Mouse (Mus musculus) adipocyte (in vitro differentiated cells): ENCODE data around the gene Tenm2.

Experiments used
- DNase-seq: peaks from one replicate; pipeline ENCODE4 v3.0.0-alpha.2; 2016; ENCODE audit warnings: low spot score

Gene Tenm2

GRCm38 (mm10) chr11:37235914-37236600 lies at the start of gene Tenm2:
Gene Tenm2 (minus strand): TSS chr11:37235964.
- no peak for DNase-seq

DNA sequence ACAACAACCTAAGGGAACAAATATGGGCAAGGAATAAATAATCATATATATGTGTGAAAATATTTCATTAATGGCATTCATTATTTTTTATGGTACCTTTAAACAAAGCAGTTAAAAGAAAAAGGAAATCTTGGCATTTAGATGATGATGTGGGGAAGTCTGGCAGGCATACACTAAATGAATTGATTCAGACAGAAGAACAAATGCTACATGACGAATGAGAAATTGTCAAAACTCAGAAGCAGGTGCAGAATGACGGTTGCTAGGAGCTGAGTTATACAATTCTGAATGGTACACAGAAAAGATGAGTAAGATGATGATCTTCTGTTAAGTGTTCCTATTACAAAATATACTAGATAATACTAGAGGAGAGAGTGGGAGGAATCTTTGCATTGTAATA lies 49.4 kb upstream of the Tenm2 start:
- DNase-seq = no peak

DNA sequence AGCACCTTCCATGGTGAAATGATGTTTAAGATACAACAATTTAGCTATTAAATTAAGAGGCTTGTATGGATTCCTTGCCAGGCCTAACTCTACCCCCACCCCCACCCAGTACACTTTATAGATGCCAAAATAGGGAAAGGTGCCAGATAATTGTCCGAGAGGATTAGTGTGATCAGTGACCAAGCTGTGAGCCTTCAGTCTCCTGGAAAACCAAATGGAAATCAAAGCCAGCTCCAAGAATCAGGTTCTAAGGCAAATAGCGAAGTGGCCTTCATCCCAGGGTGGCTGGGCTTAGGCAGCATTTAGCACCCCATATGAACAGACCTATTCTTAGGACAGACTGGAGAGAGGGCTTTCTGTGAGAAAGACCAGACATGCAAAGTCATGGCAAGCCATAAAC lies 13.0 kb upstream of the Tenm2 start:
- no peak for DNase-seq

DNA sequence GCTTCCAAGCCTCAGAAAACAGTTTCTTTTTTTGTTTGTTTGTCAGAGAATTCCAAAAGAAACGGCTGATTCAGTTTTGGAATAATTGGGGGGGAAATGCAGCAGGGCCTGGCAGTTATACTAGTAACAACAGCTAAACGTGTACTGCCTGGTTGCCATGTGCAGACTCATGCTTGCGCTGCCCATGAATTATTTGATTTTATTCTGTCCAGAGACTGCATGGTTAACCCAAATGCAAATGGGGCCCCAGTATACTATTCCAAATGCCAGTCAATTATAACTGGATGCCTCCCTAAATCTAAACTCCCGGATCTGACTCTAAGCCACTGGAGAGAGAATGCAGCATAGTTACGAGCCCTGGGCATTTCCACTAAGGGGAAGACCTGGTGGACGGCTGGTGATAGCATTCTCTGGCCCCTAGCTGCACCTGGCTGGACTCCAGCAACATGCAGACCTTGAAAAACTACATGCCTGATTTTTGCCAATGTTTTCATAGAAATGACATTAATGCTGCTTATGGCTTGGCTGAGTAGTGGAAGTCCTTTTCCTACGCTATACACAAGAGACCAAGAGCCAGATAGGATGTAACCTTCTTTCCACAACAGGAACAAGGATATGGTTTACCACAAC lies 1.4 kb upstream of the Tenm2 start:
- no peak for DNase-seq

DNA sequence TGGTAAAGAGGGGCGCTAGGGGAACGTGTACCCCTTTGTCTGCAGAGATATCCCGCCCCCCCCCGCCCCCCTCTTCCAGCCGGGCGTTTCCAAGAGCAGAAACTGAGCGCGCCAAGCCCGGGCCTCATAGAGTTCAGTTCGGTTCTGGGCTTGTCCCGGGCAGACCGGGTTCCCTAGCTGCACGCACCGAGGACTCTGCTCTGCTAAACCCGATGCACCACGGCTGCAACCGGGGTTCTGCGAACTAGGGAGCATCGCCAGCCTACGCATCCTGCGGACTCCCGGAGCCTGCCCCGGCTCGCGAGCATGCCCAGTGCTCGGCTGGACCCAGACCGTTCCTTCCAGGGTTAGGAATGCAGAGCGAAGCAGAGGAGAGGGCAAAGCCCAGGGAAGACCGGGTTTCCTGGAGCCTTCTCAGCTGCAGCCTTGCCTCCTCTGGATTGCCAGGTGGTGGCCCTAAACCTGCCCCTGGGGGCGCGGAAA lies 878 bp upstream of the Tenm2 start:
- DNase-seq = no peak

DNA sequence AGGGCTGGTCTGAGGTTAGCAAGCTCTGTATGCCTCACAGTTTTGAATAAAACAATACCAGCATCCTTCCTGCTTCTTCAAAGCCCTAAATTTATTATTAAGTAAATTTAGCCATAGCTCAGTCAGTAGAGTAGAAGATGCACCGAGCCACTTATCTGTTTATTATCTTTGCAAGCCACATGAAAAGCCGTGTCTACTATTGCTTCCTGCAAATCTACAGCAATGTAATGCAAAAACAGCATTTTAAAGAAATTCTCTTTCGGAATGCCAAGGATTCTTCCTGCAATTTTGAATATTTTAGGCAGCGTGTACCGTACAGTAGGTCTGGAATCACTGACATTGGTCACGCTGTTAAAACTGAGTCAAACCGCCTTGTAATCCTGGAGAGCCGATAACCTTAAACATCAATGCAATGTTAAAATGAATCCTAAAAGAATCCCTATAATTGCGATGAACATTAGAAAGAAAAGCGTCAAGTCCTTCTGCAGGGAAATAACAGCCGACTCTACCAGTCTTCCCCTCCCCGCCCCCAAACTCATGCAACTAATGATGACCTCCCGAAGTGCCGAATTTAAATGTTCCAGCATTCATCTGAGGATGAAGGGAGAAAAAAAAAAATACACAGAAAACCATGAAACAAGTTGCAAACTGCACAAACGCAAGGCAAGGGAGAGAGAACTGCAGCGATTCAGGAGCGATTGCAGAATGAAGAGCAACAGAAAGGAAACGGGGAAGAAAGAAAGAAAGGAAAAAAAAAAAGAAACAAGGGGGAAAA lies 556 bp downstream of the Tenm2 start:
- DNase-seq = no peak

- no peak for DNase-seq
Observed at GRCm38 (mm10) chr11:37227404-37227803, 8.4 kb downstream of the Tenm2 start.

DNA sequence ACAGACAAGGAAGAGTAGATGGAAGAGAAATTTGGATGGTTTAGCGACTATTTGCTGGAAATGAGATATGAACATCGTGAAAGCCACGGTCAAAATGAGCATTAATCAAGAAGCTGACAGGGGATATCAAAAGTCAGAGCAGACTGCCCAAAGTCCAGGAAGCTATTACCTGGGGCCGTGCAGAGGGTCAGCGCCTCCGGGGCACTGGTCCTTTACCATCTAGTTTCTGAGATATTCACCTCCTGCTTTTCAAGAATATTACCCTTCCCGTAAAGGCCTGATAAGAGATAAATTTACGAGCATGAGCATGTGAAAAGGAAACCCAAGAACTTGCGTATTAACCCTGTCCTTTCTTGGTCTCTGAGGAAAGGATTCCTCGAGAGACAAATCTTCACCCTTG lies 8.8 kb downstream of the Tenm2 start:
- no peak for DNase-seq

DNA sequence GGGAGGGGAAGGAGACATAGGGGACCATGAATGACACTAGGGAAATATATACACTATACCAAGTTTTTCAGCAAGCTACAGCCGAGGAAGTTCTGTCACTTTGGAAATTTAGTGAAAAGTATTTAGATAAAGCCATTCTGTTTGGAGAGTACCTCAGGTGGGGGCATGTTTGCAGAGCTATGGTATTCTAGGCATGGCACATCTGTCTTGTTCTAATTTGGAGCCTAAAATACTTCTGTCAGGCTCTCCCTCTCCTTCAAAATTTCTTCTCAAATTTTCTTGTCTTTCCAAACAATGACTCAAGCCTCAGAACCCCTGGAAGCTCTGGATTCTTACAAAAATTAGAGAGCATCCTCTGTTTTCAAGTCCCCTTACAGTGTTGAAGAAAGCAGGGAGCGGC lies 13.0 kb downstream of the Tenm2 start:
- DNase-seq = no peak

- DNase-seq = no peak
Observed at GRCm38 (mm10) chr11:37222056-37222455, 13.7 kb downstream of the Tenm2 start.

DNA sequence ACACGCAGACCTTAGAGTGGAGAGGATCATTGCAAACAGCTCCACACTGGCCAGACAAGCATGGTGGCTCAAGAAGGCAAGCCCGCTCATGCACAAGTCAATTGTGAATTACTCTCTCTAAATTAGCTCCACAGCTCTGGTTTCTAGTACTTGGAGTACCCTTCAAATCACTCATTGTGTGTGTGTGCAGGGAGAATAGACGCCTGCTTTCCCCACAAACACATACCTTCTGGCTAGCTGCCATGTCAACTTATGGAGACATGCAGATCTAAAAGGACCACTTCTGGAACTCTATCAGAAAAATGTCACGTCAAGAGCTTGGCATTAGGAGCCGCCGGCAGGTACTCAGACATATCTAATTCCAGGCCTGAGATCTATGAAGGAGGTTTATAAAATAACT lies 14.8 kb downstream of the Tenm2 start:
- no peak for DNase-seq

GRCm38 (mm10) chr11:37186132-37186531 lies 49.6 kb downstream of the Tenm2 start:
- DNase-seq = peak; percentile 14

- no peak for DNase-seq
Observed at GRCm38 (mm10) chr11:37177426-37177825, 58.3 kb downstream of the Tenm2 start.

DNA sequence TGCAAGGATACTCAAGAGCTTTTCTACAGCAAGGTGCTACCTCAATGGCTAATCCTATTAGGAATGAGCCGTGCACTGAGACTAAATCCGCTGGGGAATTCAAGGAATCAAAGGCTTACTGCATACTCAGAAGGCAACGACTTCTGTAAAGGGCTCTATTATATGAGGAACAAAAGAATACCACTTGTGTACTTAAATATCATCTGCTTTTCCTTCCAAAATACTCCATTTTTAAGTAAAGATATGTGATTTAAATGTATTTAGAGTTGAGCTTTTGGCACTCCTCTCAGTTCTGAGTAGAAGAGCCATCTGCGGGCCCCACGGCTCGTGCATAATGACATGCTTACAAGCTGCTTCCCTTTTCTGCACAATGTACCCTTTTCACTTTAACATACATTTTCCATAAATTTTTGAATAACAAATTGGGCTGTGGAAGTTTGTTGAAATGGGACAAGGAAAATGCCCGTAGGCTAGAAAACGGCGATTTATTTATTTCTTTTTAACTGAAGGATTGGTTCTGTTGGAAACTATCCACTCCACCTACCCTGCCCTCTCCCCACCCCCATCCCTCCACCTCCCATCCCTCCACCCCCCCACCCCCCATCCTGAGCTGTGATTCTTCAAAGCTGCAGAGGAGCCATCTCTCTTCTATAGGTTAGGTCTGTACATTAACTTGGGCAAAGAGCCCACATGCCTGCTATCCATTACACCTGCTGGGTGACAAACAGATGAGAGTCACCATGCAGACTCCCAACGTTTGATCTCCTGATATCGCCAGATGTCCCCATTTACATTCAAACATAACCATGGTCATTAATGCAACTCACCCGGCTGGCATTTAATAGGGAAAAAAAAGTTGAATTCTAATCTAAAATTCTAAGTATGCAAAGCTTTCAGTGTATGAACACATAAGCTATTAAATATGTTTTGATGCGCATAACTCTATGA lies 81.6 kb downstream of the Tenm2 start:
- no peak for DNase-seq

- DNase-seq = no peak
Observed at GRCm38 (mm10) chr11:37153382-37153781, 82.4 kb downstream of the Tenm2 start.

DNA sequence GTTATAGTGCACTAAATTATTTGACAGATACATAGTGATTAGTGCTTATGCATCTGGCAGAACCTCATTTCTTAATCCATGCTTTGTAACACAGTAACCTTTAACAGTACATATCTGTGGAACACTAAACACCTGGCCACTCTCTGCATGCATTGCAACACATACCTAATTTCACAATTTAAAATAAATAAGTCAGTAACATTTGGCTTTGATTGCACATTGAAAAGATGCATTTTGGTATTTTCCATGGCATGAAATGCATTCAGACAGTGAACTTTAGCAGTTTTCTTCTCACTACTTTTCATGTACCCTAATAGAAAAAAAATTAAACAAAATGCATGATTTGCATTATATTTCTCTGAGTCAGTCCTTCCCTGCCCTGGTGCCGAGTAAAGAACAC lies 85.8 kb downstream of the Tenm2 start:
- no peak for DNase-seq

DNA sequence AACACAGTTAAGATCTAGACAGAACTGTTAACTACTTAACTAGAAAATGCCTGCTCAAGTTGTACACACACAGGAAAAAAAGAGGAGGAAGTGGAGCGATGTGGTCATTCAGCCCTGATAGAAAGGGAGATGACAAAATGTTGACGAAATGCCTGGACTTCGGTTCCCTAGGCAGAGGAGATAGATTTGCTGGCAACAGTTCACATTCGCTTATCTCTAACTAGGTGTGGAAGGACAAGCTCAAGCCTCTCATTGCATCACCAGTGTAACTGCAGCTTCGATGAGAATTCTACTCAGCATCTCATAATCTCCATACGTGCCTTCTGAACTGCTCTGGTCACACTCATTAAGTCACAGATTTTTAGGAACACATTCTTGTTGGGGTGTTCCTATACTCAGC lies 91.8 kb downstream of the Tenm2 start:
- no peak for DNase-seq

GRCm38 (mm10) chr11:37143478-37143877 lies 92.3 kb downstream of the Tenm2 start:
- no peak for DNase-seq

- DNase-seq = no peak
Observed at GRCm38 (mm10) chr11:37128893-37129292, 106.9 kb downstream of the Tenm2 start.

DNA sequence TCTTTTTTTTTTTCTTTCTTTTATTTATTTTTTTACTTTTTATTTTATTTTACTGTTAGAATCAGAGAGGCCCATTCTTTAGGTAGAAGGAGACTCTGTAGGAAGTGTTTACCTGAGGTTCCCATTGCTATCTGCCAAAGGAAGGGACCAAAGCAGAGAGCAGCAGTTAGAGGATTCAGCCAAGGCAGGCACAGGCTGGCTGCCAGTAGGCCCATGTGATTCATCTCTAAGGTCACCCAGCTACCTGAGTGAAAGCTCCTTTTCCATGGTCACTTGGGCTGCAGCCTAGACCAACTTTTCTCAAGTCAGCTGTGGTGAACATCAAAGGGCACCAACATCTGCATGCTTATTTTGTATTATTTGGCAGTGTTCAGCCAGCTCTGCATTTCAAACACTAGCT lies 117.7 kb downstream of the Tenm2 start:
- DNase-seq = no peak

GRCm38 (mm10) chr11:37115188-37115587 lies 120.6 kb downstream of the Tenm2 start:
- no peak for DNase-seq

GRCm38 (mm10) chr11:37107069-37107468 lies 128.7 kb downstream of the Tenm2 start:
- no peak for DNase-seq
